Mouse (Mus musculus): Measurements from ENCODE around the gene Apod.

DNA sequence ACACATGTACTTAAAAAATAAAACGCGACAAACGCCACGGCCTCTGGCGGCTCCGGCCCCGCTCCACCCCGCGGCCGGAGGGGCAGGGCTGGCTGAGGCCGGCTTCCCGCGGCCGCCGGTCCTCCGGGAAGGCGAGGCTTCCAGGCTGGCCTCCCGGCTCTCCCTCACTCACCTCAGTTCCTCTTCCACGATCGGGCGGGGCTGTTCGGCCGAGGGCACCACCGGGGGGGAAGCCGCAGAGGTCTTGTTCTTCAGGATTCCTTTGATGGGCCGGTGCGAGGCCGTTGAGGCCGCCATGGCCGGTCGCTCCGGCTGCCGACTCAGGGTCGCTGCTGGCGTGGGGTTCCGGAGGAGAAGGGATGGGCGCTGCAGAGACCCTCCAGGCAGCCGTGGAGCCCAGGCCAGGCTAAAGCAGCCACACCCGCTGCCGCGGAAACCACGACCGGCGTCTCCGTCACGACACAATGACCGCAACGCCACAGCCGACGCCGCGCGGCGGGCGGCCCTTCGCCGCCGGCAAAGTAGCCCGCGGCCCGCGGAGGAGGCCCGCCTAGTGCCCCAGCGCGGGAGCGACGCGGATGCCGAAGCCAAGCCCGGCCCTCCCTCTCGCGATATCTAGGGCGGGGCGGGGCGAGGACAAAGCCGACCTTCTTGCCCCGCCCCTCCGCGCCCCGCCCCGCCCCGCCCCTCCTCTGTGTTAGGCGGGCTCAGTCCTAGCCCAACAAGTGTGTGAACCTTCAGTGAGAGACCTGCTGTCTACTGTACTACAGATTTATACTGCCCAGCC, 39.7 kb downstream of the Apod start, which contains the start of gene Ppp1r2:
- peak; percentile 89 for TF ChIP-seq POLR2A (IDR thresholded peaks at IDR 0.05; ENCODE audit: extremely low read depth, insufficient read depth, low read length)
- TF ChIP-seq CTCF (IDR thresholded peaks at IDR 0.05; ENCODE audit: low read depth, low read length), result peak; percentile 15; the same call in 1 of the 2 replicates
